Mouse (Mus musculus): ENCODE measurements around the gene Krt6a. TPM values are rescaled to one million over a fixed set of nuclear protein-coding genes. Genes with fewer than 3 reads are reported as not detected.
"Not testable (repeated sequence)": the region's sequence is repeated elsewhere in the genome, so short reads cannot be mapped to it uniquely, and the experiment has no call there.

The Krt6a gene
- total and polyA plus RNA-seq, 2 experiments from 2014 or later, result 2.8 TPM; not detected in 1

DNA sequence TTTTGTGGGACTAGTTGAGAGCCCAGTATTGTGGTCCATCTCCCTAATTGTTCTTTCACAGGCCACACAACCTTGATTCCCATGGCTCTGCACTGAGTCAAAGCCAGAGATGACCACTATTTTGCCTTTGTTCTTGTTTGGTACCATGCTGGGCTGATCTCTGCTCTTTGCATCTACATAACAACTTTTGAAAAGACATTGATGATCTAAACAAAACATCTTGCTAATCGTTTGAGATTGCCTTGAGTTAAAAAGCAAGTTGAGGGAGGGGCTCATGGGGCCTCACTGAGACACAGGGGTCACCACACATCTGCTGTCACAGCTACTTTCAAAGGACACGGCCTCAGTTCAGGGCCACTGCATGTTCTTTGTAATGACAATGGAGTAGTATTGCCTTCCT lies 8.3 kb upstream of the Krt6a start:
- H3K9ac ChIP-seq (replicated peaks; ENCODE audit: low read depth, low read length), result no peak overlapping the region
- ATAC-seq (ENCODE audit: insufficient read depth, low read depth), result no peak
- 41% methylated on average over 2 of the region's 2 CpGs for WGBS
- no peak for DNase-seq (ENCODE audit: low spot score)
- no peak overlapping the region for H3K27ac ChIP-seq (ENCODE audit: low read depth)
- H3K9me3 ChIP-seq (replicated peaks; ENCODE audit: control insufficient read depth, low read length), result no peaks in the 10 kb centered on the region
- H3K4me3 ChIP-seq (ENCODE audit: low read depth, low read length), result no peak overlapping the region
- TF ChIP-seq CTCF (IDR thresholded peaks at IDR 0.05; ENCODE audit: low read depth), result no peak
- TF ChIP-seq EP300 (IDR thresholded peaks at IDR 0.05; ENCODE audit: low read depth), result no peak
- peaks cover 3% of the 10 kb centered on the region; the same call in 1 of the 2 replicates for H3K27me3 ChIP-seq (ENCODE audit: control insufficient read depth, insufficient read depth, low read length)
- H3K4me1 ChIP-seq (ENCODE audit: control insufficient read depth, insufficient read depth), result no peaks in the 10 kb centered on the region
- no peak overlapping the region for H3K4me2 ChIP-seq (ENCODE audit: low read depth, low read length)
- no peaks in the 10 kb centered on the region for H3K36me3 ChIP-seq (replicated peaks; ENCODE audit: control insufficient read depth, insufficient read depth, low read length)

DNA sequence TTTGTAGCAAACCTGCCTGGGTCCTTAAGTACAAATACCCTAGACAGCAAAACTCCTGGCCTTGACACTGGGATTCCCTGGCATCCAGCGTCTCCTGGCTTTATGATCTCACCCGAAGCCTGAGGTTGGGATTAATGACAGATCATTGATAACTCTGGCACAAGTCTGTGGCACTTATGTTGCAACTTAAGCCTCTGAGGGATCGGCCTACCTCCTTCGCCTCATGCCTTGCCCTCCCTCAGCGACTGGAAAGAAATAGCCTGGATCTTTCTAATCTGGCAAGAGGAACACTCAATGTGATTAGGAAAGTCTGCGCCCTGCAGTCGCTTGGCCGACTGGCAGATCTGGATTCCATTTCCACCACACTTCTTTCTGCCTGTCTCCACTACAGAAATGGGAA lies 5.8 kb upstream of the Krt6a start:
- Histone ChIP-seq H3K27me3 (ENCODE audit: control insufficient read depth, insufficient read depth, low read length) (no peaks in the 10 kb centered on the region), H3K4me3 (ENCODE audit: low read depth, low read length) (no peak overlapping the region), H3K36me3 (replicated peaks; ENCODE audit: control insufficient read depth, insufficient read depth, low read length) (no peaks in the 10 kb centered on the region), H3K4me1 (ENCODE audit: control insufficient read depth, insufficient read depth) (no peaks in the 10 kb centered on the region), H3K27ac (ENCODE audit: low read depth) (no peak overlapping the region), H3K9ac (replicated peaks; ENCODE audit: low read depth, low read length) (no peak overlapping the region), H3K9me3 (replicated peaks; ENCODE audit: control insufficient read depth, low read length) (no peaks in the 10 kb centered on the region), H3K4me2 (ENCODE audit: low read depth, low read length) (no peak overlapping the region)
- no peak for ATAC-seq (ENCODE audit: insufficient read depth, low read depth)
- no peak for TF ChIP-seq CTCF (IDR thresholded peaks at IDR 0.05; ENCODE audit: low read depth)
- TF ChIP-seq EP300 (IDR thresholded peaks at IDR 0.05; ENCODE audit: low read depth), result no peak
- no peak for DNase-seq (ENCODE audit: low spot score)
- WGBS, result 64% methylated on average over 8 of the region's 8 CpGs

DNA sequence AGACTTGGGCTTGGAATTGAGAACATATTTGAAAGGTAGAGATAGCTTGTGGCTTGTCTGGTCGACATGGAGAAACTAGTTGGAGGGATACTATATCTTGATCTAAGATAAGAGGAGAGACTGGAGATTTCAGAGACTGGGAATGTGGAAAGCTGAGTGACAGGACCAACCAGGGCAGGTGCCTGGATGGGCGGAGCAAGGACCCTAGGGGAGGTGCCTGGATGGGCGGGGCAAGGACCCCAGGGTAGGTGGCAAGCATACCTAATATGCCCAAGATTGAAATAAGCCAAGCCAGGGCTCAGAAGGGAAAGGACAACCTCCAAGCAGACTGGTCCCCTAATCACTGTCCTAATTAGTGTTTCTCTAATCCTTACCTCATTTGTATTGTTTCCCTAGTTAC lies 5.1 kb upstream of the Krt6a start:
- TF ChIP-seq EP300 (IDR thresholded peaks at IDR 0.05; ENCODE audit: low read depth) (no peak), CTCF (IDR thresholded peaks at IDR 0.05; ENCODE audit: low read depth) (no peak)
- no peak for ATAC-seq (ENCODE audit: insufficient read depth, low read depth)
- WGBS, result 47% methylated on average over 3 of the region's 3 CpGs

DNA sequence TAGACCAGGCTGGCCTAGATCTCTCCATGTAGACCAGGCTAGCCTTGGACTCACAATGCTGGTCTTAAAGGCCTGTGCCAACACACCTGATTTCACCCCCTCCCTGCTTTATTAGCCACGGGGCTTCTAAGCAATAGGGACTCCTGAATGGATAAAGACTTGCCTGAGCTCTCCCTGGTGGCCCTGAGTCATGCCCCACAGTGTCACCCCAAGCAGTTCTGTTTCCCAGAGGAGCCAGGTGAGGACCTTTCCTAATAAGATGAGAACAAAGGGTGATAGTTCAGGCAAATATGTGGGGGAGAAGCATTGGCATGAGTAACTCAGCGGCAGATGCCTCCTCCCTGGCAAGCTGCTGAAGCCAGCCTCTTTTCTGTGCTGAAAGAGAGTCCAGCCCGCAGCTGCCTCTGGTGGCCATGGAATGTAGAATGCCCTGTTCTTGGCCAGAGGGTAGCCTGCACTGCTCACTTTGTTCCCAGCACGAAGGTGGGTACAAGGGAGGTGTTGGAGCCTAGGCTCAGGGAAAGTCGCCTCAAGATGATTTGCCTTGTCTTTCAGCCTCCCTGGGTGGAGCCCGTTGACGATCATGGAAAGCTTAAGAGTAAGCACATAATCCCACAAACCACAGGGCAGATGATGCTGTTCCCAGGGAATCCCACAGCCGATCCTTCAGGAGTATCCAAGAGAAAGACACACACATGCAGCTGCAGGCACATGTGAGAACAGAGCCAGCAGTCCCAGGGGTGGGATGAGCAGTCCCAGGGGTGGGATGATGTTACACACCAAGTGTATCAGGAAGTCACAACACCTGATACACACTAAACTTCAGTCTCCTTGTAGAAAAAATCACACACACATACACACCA lies 3.5 kb upstream of the Krt6a start:
- Histone ChIP-seq H3K4me1 (ENCODE audit: control insufficient read depth, insufficient read depth) (no peaks in the 10 kb centered on the region), H3K36me3 (replicated peaks; ENCODE audit: control insufficient read depth, insufficient read depth, low read length) (no peaks in the 10 kb centered on the region), H3K4me3 (ENCODE audit: low read depth, low read length) (no peak overlapping the region), H3K27ac (ENCODE audit: low read depth) (no peak overlapping the region), H3K27me3 (ENCODE audit: control insufficient read depth, insufficient read depth, low read length) (no peaks in the 10 kb centered on the region), H3K9ac (replicated peaks; ENCODE audit: low read depth, low read length) (no peak overlapping the region), H3K4me2 (ENCODE audit: low read depth, low read length) (no peak overlapping the region), H3K9me3 (replicated peaks; ENCODE audit: control insufficient read depth, low read length) (no peaks in the 10 kb centered on the region)
- WGBS, result 68% methylated on average over 8 of the region's 8 CpGs
- TF ChIP-seq CTCF (IDR thresholded peaks at IDR 0.05; ENCODE audit: low read depth), result no peak
- no peak for TF ChIP-seq EP300 (IDR thresholded peaks at IDR 0.05; ENCODE audit: low read depth)
- ATAC-seq (ENCODE audit: insufficient read depth, low read depth) (no peak), DNase-seq (ENCODE audit: low spot score) (no peak)

More for the DNA sequence above, 5.1 kb upstream of the Krt6a start:
- Histone ChIP-seq H3K4me2 (ENCODE audit: low read depth, low read length) (no peak overlapping the region), H3K27ac (ENCODE audit: low read depth) (no peak overlapping the region), H3K9me3 (replicated peaks; ENCODE audit: control insufficient read depth, low read length) (no peaks in the 10 kb centered on the region), H3K36me3 (replicated peaks; ENCODE audit: control insufficient read depth, insufficient read depth, low read length) (no peaks in the 10 kb centered on the region), H3K9ac (replicated peaks; ENCODE audit: low read depth, low read length) (no peak overlapping the region), H3K4me1 (ENCODE audit: control insufficient read depth, insufficient read depth) (no peaks in the 10 kb centered on the region), H3K27me3 (ENCODE audit: control insufficient read depth, insufficient read depth, low read length) (no peaks in the 10 kb centered on the region), H3K4me3 (ENCODE audit: low read depth, low read length) (no peak overlapping the region)
- no peak for DNase-seq (ENCODE audit: low spot score)

DNA sequence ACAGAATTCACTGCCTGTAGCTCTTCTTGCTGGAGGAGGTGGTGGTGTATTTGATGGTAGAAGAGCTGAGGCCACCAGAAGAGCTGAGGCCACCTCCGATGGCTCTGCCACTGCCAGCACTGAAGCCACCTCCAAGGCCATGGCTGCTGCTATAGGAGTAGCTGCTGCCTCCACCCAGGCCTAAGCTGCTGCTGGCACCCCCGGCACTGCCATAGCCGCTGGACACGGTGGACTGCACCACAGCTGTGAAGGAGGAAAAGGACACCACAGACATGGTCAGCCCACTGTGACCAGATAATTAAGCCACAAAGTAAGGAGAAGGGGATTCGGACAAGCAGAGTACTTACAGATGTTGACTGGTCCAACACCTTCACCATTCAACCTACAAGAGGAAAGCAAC lies 3.6 kb downstream of the Krt6a start:
- H3K4me1 ChIP-seq (ENCODE audit: control insufficient read depth, insufficient read depth); H3K27me3 ChIP-seq (ENCODE audit: control insufficient read depth, insufficient read depth, low read length); H3K4me2 ChIP-seq (ENCODE audit: low read depth, low read length); H3K27ac ChIP-seq (ENCODE audit: low read depth); ATAC-seq (ENCODE audit: insufficient read depth, low read depth); H3K9ac ChIP-seq (replicated peaks; ENCODE audit: low read depth, low read length); H3K9me3 ChIP-seq (replicated peaks; ENCODE audit: control insufficient read depth, low read length); H3K36me3 ChIP-seq (replicated peaks; ENCODE audit: control insufficient read depth, insufficient read depth, low read length); H3K4me3 ChIP-seq (ENCODE audit: low read depth, low read length); DNase-seq (ENCODE audit: low spot score): not testable (repeated sequence)
- WGBS, result 93% methylated on average over 5 of the region's 5 CpGs

DNA sequence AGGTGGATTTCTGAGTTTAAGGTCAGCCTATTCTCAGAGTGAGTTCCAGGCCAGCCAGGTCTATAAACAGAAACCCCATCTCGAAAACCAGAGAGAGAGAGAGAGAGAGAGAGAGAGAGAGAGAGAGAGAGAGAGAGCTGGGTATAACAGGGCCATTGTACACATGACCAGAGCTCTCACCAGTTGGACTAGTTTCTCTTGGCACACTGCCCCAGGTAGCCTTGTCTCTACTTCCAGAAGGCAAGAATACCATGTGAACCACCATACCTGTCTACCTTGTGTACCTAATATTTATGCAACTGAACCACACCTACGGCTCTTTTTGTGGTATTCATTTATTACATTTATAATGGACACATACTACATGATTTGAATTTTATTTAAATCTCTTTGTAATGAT lies 5.9 kb downstream of the Krt6a start:
- Histone ChIP-seq H3K4me2 (ENCODE audit: low read depth, low read length) (no peak overlapping the region), H3K27ac (ENCODE audit: low read depth) (no peak overlapping the region), H3K4me3 (ENCODE audit: low read depth, low read length) (no peak overlapping the region), H3K9me3 (replicated peaks; ENCODE audit: control insufficient read depth, low read length) (no peaks in the 10 kb centered on the region), H3K9ac (replicated peaks; ENCODE audit: low read depth, low read length) (no peak overlapping the region), H3K4me1 (ENCODE audit: control insufficient read depth, insufficient read depth) (no peaks in the 10 kb centered on the region), H3K27me3 (ENCODE audit: control insufficient read depth, insufficient read depth, low read length) (no peaks in the 10 kb centered on the region), H3K36me3 (replicated peaks; ENCODE audit: control insufficient read depth, insufficient read depth, low read length) (no peaks in the 10 kb centered on the region)
- no peak for DNase-seq (ENCODE audit: low spot score)
- no peak for ATAC-seq (ENCODE audit: insufficient read depth, low read depth)
- TF ChIP-seq EP300 (IDR thresholded peaks at IDR 0.05; ENCODE audit: low read depth), result no peak
- TF ChIP-seq CTCF (IDR thresholded peaks at IDR 0.05; ENCODE audit: low read depth), result no peak
- WGBS, result 41% methylated on average over 2 of the region's 2 CpGs
